Mouse (Mus musculus): ENCODE results near the gene C130050O18Rik.

DNA sequence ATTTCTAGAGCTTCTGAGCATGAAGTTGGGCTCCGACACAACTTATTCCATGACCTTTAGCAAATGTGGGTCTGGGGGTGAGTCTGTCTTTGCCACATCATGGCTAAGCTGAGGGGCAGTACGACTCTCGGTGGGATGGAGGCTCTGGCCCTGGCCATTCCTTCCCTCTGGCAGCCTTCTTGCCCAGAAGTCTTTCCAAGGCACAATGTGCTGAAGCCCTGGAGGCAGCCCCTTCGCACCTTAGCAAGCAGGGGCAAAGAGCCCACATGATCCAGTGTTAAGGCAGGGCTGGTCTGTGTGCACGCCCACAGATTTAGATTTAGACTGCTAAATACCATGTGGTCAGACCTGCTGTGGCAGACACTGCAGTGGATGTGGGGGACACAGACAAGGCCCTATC, 6.3 kb upstream of the C130050O18Rik start:
- no peak for TF ChIP-seq CTCF (IDR thresholded peaks at IDR 0.05; ENCODE audit: low read depth)
- TF ChIP-seq EP300 (IDR thresholded peaks at IDR 0.05; ENCODE audit: low read depth) = no peak

Data from liver, embryonic 14.5 days (tissue).